Mouse (Mus musculus): ENCODE data around the gene Syndig1. TPM values are rescaled to one million over a fixed set of nuclear protein-coding genes. Genes with fewer than 3 reads are reported as not detected.

Gene Syndig1
- polyA plus RNA-seq (2012; ENCODE audit: low replicate concordance) = not detected in 2 replicates

DNA sequence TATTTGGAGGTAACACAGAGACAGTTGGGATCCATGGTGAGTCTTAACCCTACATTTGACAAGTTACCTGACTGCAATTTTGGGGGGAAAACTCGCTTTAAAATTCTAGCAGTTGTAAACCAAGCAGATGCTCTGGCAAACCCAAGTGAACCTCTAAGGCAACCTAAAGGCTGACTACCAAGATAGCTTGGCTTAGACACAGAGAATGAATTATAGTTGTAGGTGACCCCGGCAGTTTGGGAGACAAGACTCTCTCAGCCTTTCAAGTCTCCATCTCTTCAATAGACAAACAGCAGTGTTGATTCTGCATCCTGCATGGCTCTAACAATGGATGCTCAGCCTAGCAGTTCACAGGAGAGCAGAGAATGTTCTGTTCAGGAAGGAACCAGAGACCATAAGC lies at the start of gene Syndig1:
Gene Syndig1, plus strand, starts transcription at position 301 of the 400 bp plus-strand sequence.

DNA sequence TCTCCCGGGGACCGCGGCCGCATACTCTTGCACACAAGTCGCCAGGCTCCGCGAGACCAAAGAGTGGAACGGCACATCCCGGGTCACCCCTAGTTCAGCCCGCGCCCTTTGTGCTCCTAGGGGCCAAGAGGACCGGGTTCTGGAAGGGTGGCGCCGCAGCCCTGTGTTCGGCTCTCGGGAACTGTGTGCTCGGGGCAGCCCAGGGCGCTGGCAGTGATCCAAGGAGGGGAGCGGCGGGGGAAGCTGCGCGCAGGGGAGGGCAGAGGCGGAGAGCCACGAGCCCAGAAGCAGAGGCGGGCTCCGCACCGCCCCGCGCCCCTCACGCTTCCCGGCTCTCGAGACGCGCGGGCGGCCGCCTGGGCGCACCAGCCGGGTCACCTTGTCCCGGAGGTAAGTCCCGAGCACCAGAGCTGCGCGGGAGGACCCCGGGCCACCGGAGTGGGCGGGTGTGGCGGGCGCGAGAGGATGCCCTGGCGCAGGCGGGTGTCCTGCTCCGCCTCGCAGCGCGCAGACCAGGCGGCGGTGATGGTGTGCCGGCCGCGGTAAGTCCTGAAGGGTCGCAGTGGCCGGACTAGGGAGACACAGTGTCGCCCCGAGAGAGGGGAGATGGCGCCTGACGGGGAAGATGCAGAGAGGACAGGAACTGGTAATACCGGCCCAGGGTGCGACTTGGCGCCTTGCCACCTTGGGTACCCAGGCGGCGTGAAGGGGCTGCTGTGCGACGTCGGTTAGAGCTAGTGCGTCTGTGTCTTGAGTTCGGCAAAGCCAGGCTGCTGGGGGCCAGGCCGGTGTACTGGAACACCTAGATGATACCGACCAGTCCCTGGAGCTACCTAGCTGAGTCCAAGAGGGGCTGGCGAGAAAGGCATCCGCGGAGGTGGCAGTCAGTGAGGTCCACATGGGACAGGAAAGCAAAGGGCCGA lies 1.8 kb downstream of the Syndig1 start, which contains the start of gene C530025M09Rik:
Gene C530025M09Rik, minus strand, starts transcription at position 678 of the 923 bp plus-strand sequence.

Other genes with a start within 250 kb of the Syndig1 start
- not detected in 2 replicates for gene C530025M09Rik, start 2.0 kb downstream of the Syndig1 start, polyA plus RNA-seq (2012; ENCODE audit: low replicate concordance)

All from leukemia stem cell, adult 10-12 weeks (primary cell).